ENCODE assay signal across 10 mouse cellular contexts in the genomic region with DNA sequence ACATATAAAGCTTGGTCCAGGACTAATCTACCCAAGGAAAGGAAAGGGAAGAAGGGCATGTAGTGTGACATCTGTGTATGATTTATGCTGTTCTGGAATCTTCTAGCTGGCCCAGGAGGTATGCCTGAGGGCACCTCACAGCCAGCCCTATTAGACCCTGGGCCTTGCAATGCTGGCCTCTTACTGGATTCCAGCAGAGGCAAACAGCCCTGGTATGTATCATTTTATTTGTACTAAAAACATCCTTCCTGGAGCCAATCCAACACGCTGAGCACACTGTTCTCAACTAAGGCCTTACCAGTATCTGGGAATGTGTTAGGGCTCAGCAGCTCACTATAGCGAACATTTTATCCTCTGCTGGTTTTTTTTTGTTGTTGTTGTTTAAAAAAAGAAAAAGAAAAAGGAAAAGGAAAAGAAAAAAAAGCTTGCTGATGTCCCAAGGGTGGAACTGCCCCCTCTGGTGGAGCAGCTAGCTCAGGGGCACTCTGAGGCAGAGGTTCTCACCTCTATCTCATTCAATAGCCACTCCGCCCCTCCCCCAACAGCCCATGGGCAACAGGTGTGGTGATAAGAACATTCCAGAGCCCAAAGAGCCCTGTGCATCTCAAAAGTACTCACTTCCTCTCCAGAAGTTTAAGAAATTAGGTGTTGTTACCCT.
A peak's percentile ranks its signal among the peaks of the same experiment; 100 is the strongest.
DNase-seq lines count a peak whose midpoint lies in the region; ATAC-seq and TF ChIP-seq lines count a peak whose summit lies in the region.
"Had no signal": no experiment of that assay in that cellular context is flagged by ENCODE, and none has a peak within 500 bp of the region (broad histone marks: within the 10 kb centered on the region; RNA-seq: fewer than 3 reads in every experiment).

No protein-coding gene starts in this region.

- H3K9me3 ChIP-seq in liver, embryonic 12.5 days (replicated peaks), result no peaks in the 10 kb centered on the region
- H3K9me3 ChIP-seq in heart, embryonic 12.5 days (replicated peaks), result no peaks in the 10 kb centered on the region
- no peaks in the 10 kb centered on the region for H3K9me3 ChIP-seq in stomach, embryonic 16.5 days (replicated peaks; ENCODE audit: control insufficient read depth, low read length)
- no peaks in the 10 kb centered on the region for H3K9me3 ChIP-seq in midbrain, embryonic 13.5 days
- H3K9me3 ChIP-seq: midbrain, embryonic 12.5 days had no signal

- peak overlapping the region; percentile 58; the same call in 1 of the 2 replicates for H3K27ac ChIP-seq in liver, adult 2 months (replicated peaks; ENCODE audit: insufficient read depth, low read depth, low read length)
- H3K27ac ChIP-seq in liver, embryonic 12.5 days, result no peak overlapping the region
- H3K27ac ChIP-seq in heart, embryonic 12.5 days (ENCODE audit: poor library complexity, severe bottlenecking), result peak overlapping the region; percentile 70
- H3K27ac ChIP-seq in stomach, embryonic 16.5 days (ENCODE audit: low read length), result peak overlapping the region; percentile 83
- H3K27ac ChIP-seq in midbrain, embryonic 13.5 days, result no peak overlapping the region
- H3K27ac ChIP-seq: midbrain, embryonic 12.5 days had no signal

- TF ChIP-seq POLR2A in liver, adult 2 months (IDR thresholded peaks at IDR 0.05; ENCODE audit: extremely low read depth, insufficient read depth, low read length), result no peak

- H3K36me3 ChIP-seq in liver, adult 2 months (ENCODE audit: control insufficient read depth, insufficient read depth, low read length), result no peaks in the 10 kb centered on the region
- H3K36me3 ChIP-seq in liver, embryonic 12.5 days, result no peaks in the 10 kb centered on the region
- peaks cover 6% of the 10 kb centered on the region; the same call in 1 of the 2 replicates for H3K36me3 ChIP-seq in heart, embryonic 12.5 days
- no peaks in the 10 kb centered on the region for H3K36me3 ChIP-seq in stomach, embryonic 16.5 days (ENCODE audit: control insufficient read depth, insufficient read depth, low read length)
- no peaks in the 10 kb centered on the region for H3K36me3 ChIP-seq in midbrain, embryonic 13.5 days

- no peak for ATAC-seq in liver, embryonic 12.5 days
- ATAC-seq in heart, embryonic 12.5 days (ENCODE audit: insufficient number of reproducible peaks, low FRiP score), result no peak
- ATAC-seq in stomach, embryonic 16.5 days (ENCODE audit: insufficient read depth, low FRiP score), result no peak
- ATAC-seq in midbrain, embryonic 13.5 days, result no peak
- ATAC-seq in frontal cortex, adult (ENCODE audit: low TSS enrichment), result no peak

- peaks cover 6% of the 10 kb centered on the region; the same call in 1 of the 2 replicates for H3K4me1 ChIP-seq in liver, adult 2 months (ENCODE audit: control insufficient read depth, insufficient read depth, low read length)
- peaks cover 47% of the 10 kb centered on the region for H3K4me1 ChIP-seq in liver, embryonic 12.5 days
- H3K4me1 ChIP-seq in heart, embryonic 12.5 days (replicated peaks), result peaks cover 81% of the 10 kb centered on the region
- peaks cover 67% of the 10 kb centered on the region for H3K4me1 ChIP-seq in stomach, embryonic 16.5 days (ENCODE audit: control insufficient read depth, insufficient read depth, low read length)
- peaks cover 33% of the 10 kb centered on the region for H3K4me1 ChIP-seq in midbrain, embryonic 13.5 days (replicated peaks)

- no peaks in the 10 kb centered on the region for H3K79me2 ChIP-seq in liver, adult 2 months (ENCODE audit: control insufficient read depth, insufficient read depth, low read length)

- TF ChIP-seq CTCF in liver, adult 2 months (IDR thresholded peaks at IDR 0.05; ENCODE audit: low read depth, low read length), result peak; percentile 18; the same call in 1 of the 2 replicates

- WGBS in liver, adult 2 months, result 70% methylated on average over 3 of the region's 3 CpGs
- 77% methylated on average over 3 of the region's 3 CpGs for WGBS in liver, embryonic 12.5 days (ENCODE audit: insufficient replicate concordance)
- WGBS in heart, embryonic 12.5 days, result 76% methylated on average over 3 of the region's 3 CpGs
- WGBS in stomach, embryonic 16.5 days, result 66% methylated on average over 3 of the region's 3 CpGs
- 82% methylated on average over 3 of the region's 3 CpGs for WGBS in midbrain, embryonic 13.5 days

- DNase-seq in liver, adult 2 months (ENCODE audit: extremely low read depth, low read depth, low spot score), result peak; percentile 36
- peak; percentile 61 to 78 for DNase-seq in kidney, postnatal 36 days
- no peak for DNase-seq in spleen, postnatal 36 days (ENCODE audit: low spot score in 2 of 2)
- DNase-seq: layer of hippocampus, adult 9-11 months had no signal

- H3K4me3 ChIP-seq in liver, adult 2 months (ENCODE audit: insufficient read depth, low read depth, low read length), result no peak overlapping the region
- no peak overlapping the region for H3K4me3 ChIP-seq in liver, embryonic 12.5 days
- no peak overlapping the region for H3K4me3 ChIP-seq in heart, embryonic 12.5 days
- H3K4me3 ChIP-seq in stomach, embryonic 16.5 days (replicated peaks; ENCODE audit: low read length), result no peak overlapping the region
- no peak overlapping the region for H3K4me3 ChIP-seq in midbrain, embryonic 13.5 days (replicated peaks)
- H3K4me3 ChIP-seq: midbrain, embryonic 12.5 days had no signal

- no peak overlapping the region for H3K4me2 ChIP-seq in liver, embryonic 12.5 days
- H3K4me2 ChIP-seq in heart, embryonic 12.5 days, result no peak overlapping the region
- peak overlapping the region; percentile 30; the same call in 1 of the 2 replicates for H3K4me2 ChIP-seq in stomach, embryonic 16.5 days (ENCODE audit: low read depth, low read length)
- no peak overlapping the region for H3K4me2 ChIP-seq in midbrain, embryonic 13.5 days (replicated peaks)
- H3K4me2 ChIP-seq: midbrain, embryonic 12.5 days had no signal

- H3K27me3 ChIP-seq in liver, adult 2 months (ENCODE audit: control insufficient read depth, insufficient read depth, low read length), result no peaks in the 10 kb centered on the region
- H3K27me3 ChIP-seq in liver, embryonic 12.5 days (replicated peaks), result no peaks in the 10 kb centered on the region
- no peaks in the 10 kb centered on the region for H3K27me3 ChIP-seq in heart, embryonic 12.5 days (replicated peaks)
- no peaks in the 10 kb centered on the region for H3K27me3 ChIP-seq in stomach, embryonic 16.5 days (ENCODE audit: control insufficient read depth, insufficient read depth, low read length)
- H3K27me3 ChIP-seq in midbrain, embryonic 13.5 days, result no peaks in the 10 kb centered on the region
- H3K27me3 ChIP-seq: midbrain, embryonic 12.5 days had no signal

- H3K9ac ChIP-seq in liver, adult 2 months (ENCODE audit: low read depth, low read length), result no peak overlapping the region
- no peak overlapping the region for H3K9ac ChIP-seq in liver, embryonic 12.5 days
- H3K9ac ChIP-seq in heart, embryonic 12.5 days, result no peak overlapping the region
- H3K9ac ChIP-seq in stomach, embryonic 16.5 days (ENCODE audit: low read length), result no peak overlapping the region
- no peak overlapping the region for H3K9ac ChIP-seq in midbrain, embryonic 13.5 days (replicated peaks)
- H3K9ac ChIP-seq: midbrain, embryonic 12.5 days had no signal

Comparison
In these comparisons a context has a peak if more than half of its experiments do, and no peak if none do; other contexts are left out.
1. H3K27ac ChIP-seq: peak in liver, adult 2 months (single experiment), heart, embryonic 12.5 days (single experiment) and stomach, embryonic 16.5 days (single experiment); none in liver, embryonic 12.5 days (single experiment) and midbrain, embryonic 13.5 days (single experiment).
2. DNase-seq: peak in liver, adult 2 months (single experiment) and kidney, postnatal 36 days (2 of 2); none in spleen, postnatal 36 days (0 of 2).